Mouse (Mus musculus) myocyte (in vitro differentiated cells): ENCODE data around the gene Scn3b.

Experiments used
- CEBPB ChIP-seq: IDR thresholded peaks from 2 replicates; pipeline ENCODE4 v1.6.1; 2011; ENCODE audit warnings: mild to moderate bottlenecking, moderate library complexity; ENCODE audit not compliant: poor library complexity, insufficient read depth, severe bottlenecking
- MYOG ChIP-seq, 3 experiments: IDR thresholded peaks; one replicate each; pipeline ENCODE4 v1.6.1; 2011; ENCODE audit warnings: control low read depth in 2 of 3, low read depth in 2 of 3, mild to moderate bottlenecking in 2 of 3; ENCODE audit not compliant: insufficient read length in 2 of 3, control insufficient read depth in 1 of 3, insufficient read depth in 1 of 3
- POLR2A ChIP-seq: IDR thresholded peaks from one replicate; pipeline ENCODE4 v1.6.1; 2011; ENCODE audit warnings: low read depth, mild to moderate bottlenecking, control low read depth, moderate library complexity; ENCODE audit not compliant: insufficient read length
- REST ChIP-seq: IDR thresholded peaks from one replicate; pipeline ENCODE4 v1.6.1; 2011; ENCODE audit warnings: mild to moderate bottlenecking, control low read depth, moderate library complexity; ENCODE audit not compliant: insufficient read depth, insufficient read length
- SRF ChIP-seq: IDR thresholded peaks from one replicate; pipeline ENCODE4 v1.6.1; 2011; ENCODE audit warnings: low read depth; ENCODE audit not compliant: control insufficient read depth, insufficient read length
- USF1 ChIP-seq: IDR thresholded peaks from one replicate; pipeline ENCODE4 v1.6.1; 2011; ENCODE audit warnings: low read depth, mild to moderate bottlenecking, control low read depth, moderate library complexity

DNA sequence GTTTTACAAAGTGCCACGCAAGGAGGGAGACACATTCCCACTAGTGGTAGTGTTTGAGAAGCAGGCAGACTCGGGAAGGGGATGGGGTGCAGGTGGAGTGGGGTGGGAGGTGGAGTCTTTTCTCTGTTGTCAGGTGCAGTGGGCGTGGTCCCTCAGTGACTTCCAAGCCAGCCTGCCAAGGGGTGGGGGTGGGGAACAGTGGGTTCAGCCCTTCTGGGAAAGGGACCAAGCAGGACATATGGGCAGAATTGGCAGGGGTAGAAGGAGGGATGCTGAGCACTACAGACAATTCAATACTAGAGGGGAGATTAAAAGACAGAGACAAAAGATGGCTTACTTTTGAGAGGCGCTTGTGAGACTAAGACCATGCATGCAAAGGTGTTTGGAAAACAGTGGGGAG is 63.3 kb downstream of the Scn3b start:
- TF ChIP-seq SRF (no peak), POLR2A (no peak), USF1 (no peak), CEBPB (no peak), MYOG (IDR thresholded peaks at IDR 0.05; ENCODE audit: control insufficient read depth in 1 of 3, insufficient read depth in 1 of 3, insufficient read length in 2 of 3, low read depth in 2 of 3) (no peak), REST (no peak)
